Comparison of ENCODE assay signal across 10 mouse cellular contexts in genomic region chr1:191316818-191317217, GRCm38 (mm10). TPM values are rescaled to one million over a fixed set of nuclear protein-coding genes. Genes with fewer than 3 reads are reported as not detected.
A peak's percentile ranks its signal among the peaks of the same experiment; 100 is the strongest.
DNase-seq lines count a peak whose midpoint lies in the region; ATAC-seq and TF ChIP-seq lines count a peak whose summit lies in the region.
"Had no signal": no experiment of that assay in that cellular context is flagged by ENCODE, and none has a peak within 500 bp of the region (broad histone marks: within the 10 kb centered on the region; RNA-seq: fewer than 3 reads in every experiment).

No protein-coding gene starts in this region.

- WGBS in heart, postnatal 0 days = 86% methylated on average over 8 of the region's 8 CpGs
- 68% methylated on average over 8 of the region's 8 CpGs for WGBS in intestine, embryonic 14.5 days
- WGBS in midbrain, embryonic 15.5 days = 89% methylated on average over 8 of the region's 8 CpGs

- no peak for ATAC-seq in heart, postnatal 0 days (ENCODE audit: insufficient read depth, low read depth)
- ATAC-seq in intestine, embryonic 14.5 days (replicated peaks; ENCODE audit: low FRiP score, low TSS enrichment, low read depth) = no peak
- ATAC-seq in midbrain, embryonic 15.5 days (replicated peaks) = no peak
- no peak for ATAC-seq in megakaryocyte, adult 5-6 weeks (ENCODE audit: poor library complexity, severe bottlenecking)

- no peak for TF ChIP-seq POLR2A in bone marrow macrophage, adult 2 months (IDR thresholded peaks at IDR 0.05; ENCODE audit: borderline replicate concordance, low read depth, low read length)

- H3K27ac ChIP-seq in heart, postnatal 0 days (ENCODE audit: low read depth) = no peak overlapping the region
- H3K27ac ChIP-seq in bone marrow macrophage, adult 2 months (ENCODE audit: insufficient read depth, low read depth, low read length) = no peak overlapping the region
- no peak overlapping the region for H3K27ac ChIP-seq in intestine, embryonic 14.5 days (ENCODE audit: low read depth)
- H3K27ac ChIP-seq in midbrain, embryonic 15.5 days = no peak overlapping the region

- H3K4me1 ChIP-seq in heart, postnatal 0 days (ENCODE audit: control insufficient read depth, insufficient read depth) = peaks cover 10% of the 10 kb centered on the region
- peaks cover 17% of the 10 kb centered on the region for H3K4me1 ChIP-seq in bone marrow macrophage, adult 2 months (ENCODE audit: control insufficient read depth, insufficient read depth, low read length)
- peaks cover 3% of the 10 kb centered on the region; the same call in 1 of the 2 replicates for H3K4me1 ChIP-seq in intestine, embryonic 14.5 days (replicated peaks; ENCODE audit: control insufficient read depth, insufficient read depth, low read length)
- H3K4me1 ChIP-seq in midbrain, embryonic 15.5 days = peaks cover 13% of the 10 kb centered on the region

- H3K27me3 ChIP-seq in heart, postnatal 0 days (ENCODE audit: control insufficient read depth, insufficient read depth, low read length) = no peaks in the 10 kb centered on the region
- H3K27me3 ChIP-seq in intestine, embryonic 14.5 days (replicated peaks; ENCODE audit: control insufficient read depth, insufficient read depth, low read length) = no peaks in the 10 kb centered on the region
- no peaks in the 10 kb centered on the region for H3K27me3 ChIP-seq in midbrain, embryonic 15.5 days (replicated peaks)

- peak overlapping the region; percentile 89; the same call in 1 of the 2 replicates for H3K4me3 ChIP-seq in heart, postnatal 0 days (ENCODE audit: low read depth, low read length)
- H3K4me3 ChIP-seq in bone marrow macrophage, adult 2 months (ENCODE audit: insufficient read depth, low read length) = peak overlapping the region; percentile 64; the same call in 1 of the 2 replicates
- peak overlapping the region; percentile 61 for H3K4me3 ChIP-seq in intestine, embryonic 14.5 days (ENCODE audit: low read depth, low read length)
- H3K4me3 ChIP-seq in midbrain, embryonic 15.5 days = peak overlapping the region; percentile 58

- TF ChIP-seq CTCF in heart, postnatal 0 days (IDR thresholded peaks at IDR 0.05; ENCODE audit: low read depth) = no peak
- no peak for TF ChIP-seq CTCF in bone marrow macrophage, adult 2 months (IDR thresholded peaks at IDR 0.05; ENCODE audit: low read depth, low read length)

- peak overlapping the region; percentile 94; the same call in 1 of the 2 replicates for H3K9ac ChIP-seq in heart, postnatal 0 days (replicated peaks; ENCODE audit: low read depth, low read length)
- peak overlapping the region; percentile 82; the same call in 1 of the 2 replicates for H3K9ac ChIP-seq in intestine, embryonic 14.5 days (ENCODE audit: low read length)
- no peak overlapping the region for H3K9ac ChIP-seq in midbrain, embryonic 15.5 days

- H3K4me2 ChIP-seq in heart, postnatal 0 days (ENCODE audit: low read depth, low read length) = peak overlapping the region; percentile 92
- peak overlapping the region; percentile 70 for H3K4me2 ChIP-seq in intestine, embryonic 14.5 days (ENCODE audit: low read length)
- peak overlapping the region; percentile 70 for H3K4me2 ChIP-seq in midbrain, embryonic 15.5 days

- no peaks in the 10 kb centered on the region for H3K9me3 ChIP-seq in heart, postnatal 0 days (replicated peaks; ENCODE audit: control insufficient read depth, low read length)
- H3K9me3 ChIP-seq in intestine, embryonic 14.5 days (ENCODE audit: control insufficient read depth, low read length) = no peaks in the 10 kb centered on the region
- H3K9me3 ChIP-seq in midbrain, embryonic 15.5 days = no peaks in the 10 kb centered on the region

- DNase-seq in heart, postnatal 0 days (ENCODE audit: low spot score) = no peak
- no peak for DNase-seq in heart, adult 18-20 months
- DNase-seq in intestine, embryonic 14.5 days (ENCODE audit: low spot score) = no peak
- DNase-seq in right cerebral cortex, adult 18-20 months = no peak
- no peak for DNase-seq in cerebellum, postnatal 36 days
- DNase-seq: left cerebral cortex, postnatal 4 days; right cerebral cortex, postnatal 4 days had no signal

- TF ChIP-seq EP300 in heart, postnatal 0 days (IDR thresholded peaks at IDR 0.05; ENCODE audit: low read depth) = no peak

- H3K36me3 ChIP-seq in heart, postnatal 0 days (replicated peaks; ENCODE audit: control insufficient read depth, insufficient read depth, low read length) = no peaks in the 10 kb centered on the region
- no peaks in the 10 kb centered on the region for H3K36me3 ChIP-seq in intestine, embryonic 14.5 days (ENCODE audit: control insufficient read depth, insufficient read depth, low read length)
- H3K36me3 ChIP-seq in midbrain, embryonic 15.5 days (replicated peaks) = no peaks in the 10 kb centered on the region

RNA-seq across cellular contexts. Expression of gene Nenf, which starts 1.2 kb away (rescaled TPM):
- 209 and 250 TPM in 2 replicates for total RNA-seq in heart, postnatal 0 days (2014; rRNA removed; ENCODE audit: low replicate concordance)
- 166 and 171 TPM in 2 replicates for polyA plus RNA-seq in heart, postnatal 0 days (2015; fragmentation: Nextera tagmentation; extraction: Ambion mirVana)
- total RNA-seq in heart, adult 18-20 months (2021) = 100 to 1,000 TPM; 101 to 108 TPM
- 43.9 and 46.5 TPM in 2 replicates for polyA plus RNA-seq in bone marrow macrophage, adult 2 months (2012; ENCODE audit: insufficient read depth, insufficient read length, missing spikeins)
- polyA plus RNA-seq in intestine, embryonic 14.5 days (2014; fragmentation: Nextera tagmentation; extraction: Ambion mirVana) = 126 and 128 TPM in 2 replicates
- polyA plus RNA-seq in midbrain, embryonic 15.5 days (2015; fragmentation: Nextera tagmentation; extraction: Ambion mirVana) = 111 and 123 TPM in 2 replicates
- 14.9 and 15.1 TPM in 2 replicates for total RNA-seq in megakaryocyte, adult 5-6 weeks (2015)
- 4.6 and 6.3 TPM in 2 replicates for total RNA-seq in megakaryocyte, adult 5-6 weeks (2017)

RNA-seq across cellular contexts. Expression of gene Tmem206, which starts 8.9 kb away (rescaled TPM):
- 5.3 and 11.4 TPM in 2 replicates for total RNA-seq in heart, postnatal 0 days (2014; rRNA removed; ENCODE audit: low replicate concordance)
- polyA plus RNA-seq in heart, postnatal 0 days (2015; fragmentation: Nextera tagmentation; extraction: Ambion mirVana) = 10.4 and 10.9 TPM in 2 replicates
- 1 to 10 TPM; 3.1 to 4.0 TPM for total RNA-seq in heart, adult 18-20 months (2021)
- 35.0 and 37.6 TPM in 2 replicates for polyA plus RNA-seq in bone marrow macrophage, adult 2 months (2012; ENCODE audit: insufficient read depth, insufficient read length, missing spikeins)
- 21.0 and 21.9 TPM in 2 replicates for polyA plus RNA-seq in intestine, embryonic 14.5 days (2014; fragmentation: Nextera tagmentation; extraction: Ambion mirVana)
- polyA plus RNA-seq in midbrain, embryonic 15.5 days (2015; fragmentation: Nextera tagmentation; extraction: Ambion mirVana) = 43.2 and 44.5 TPM in 2 replicates
- 9.4 and 14.9 TPM in 2 replicates for total RNA-seq in megakaryocyte, adult 5-6 weeks (2015)
- total RNA-seq in megakaryocyte, adult 5-6 weeks (2017) = 9.0 and 10.3 TPM in 2 replicates
